1 mouse cellular context compared by ENCODE assay signal in the genomic region with DNA sequence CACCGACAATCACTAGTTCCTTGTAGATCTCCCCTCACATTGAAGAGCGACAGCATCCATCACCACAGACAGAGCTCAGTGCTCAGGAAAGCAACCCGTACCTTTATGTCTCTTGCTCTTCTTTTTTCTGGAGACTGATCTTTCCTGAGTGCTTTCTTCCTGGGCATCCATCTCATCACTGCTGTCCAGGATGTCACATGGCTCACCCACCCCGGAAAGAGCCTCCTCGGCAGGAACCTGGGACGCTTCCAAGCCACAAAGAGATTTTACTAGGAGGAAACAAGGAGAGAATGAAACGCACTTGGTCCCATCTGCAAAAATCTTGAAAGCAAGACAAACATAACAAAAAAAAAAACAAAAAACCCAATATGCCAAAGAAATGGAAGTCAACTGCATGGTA.
TF ChIP-seq lines count a peak whose summit lies in the region.

No protein-coding gene starts in this region.

TF ChIP-seq in CH12.LX, 34 proteins besides CTCF, POLR2A, EP300 and RAD21:
- no peak for TF ChIP-seq HCFC1 (IDR thresholded peaks at IDR 0.05; ENCODE audit: low read depth, low read length)
- no peak for TF ChIP-seq NRF1 (IDR thresholded peaks at IDR 0.05; ENCODE audit: low read depth, low read length)
- TF ChIP-seq NELFE (IDR thresholded peaks at IDR 0.05; ENCODE audit: low read depth, low read length) = no peak
- TF ChIP-seq USF1 (IDR thresholded peaks at IDR 0.05; ENCODE audit: low read depth, low read length) = no peak
- no peak for TF ChIP-seq USF2 (conservative IDR thresholded peaks at IDR 0.05; ENCODE audit: low read depth, low read length)
- no peak for TF ChIP-seq MAZ (IDR thresholded peaks at IDR 0.05; ENCODE audit: low read depth, low read length)
- no peak for TF ChIP-seq ELF1 (IDR thresholded peaks at IDR 0.05; ENCODE audit: low read depth, low read length)
- TF ChIP-seq GABPA (IDR thresholded peaks at IDR 0.05; ENCODE audit: insufficient replicate concordance, low read depth, low read length) = no peak
- TF ChIP-seq KAT2A (IDR thresholded peaks at IDR 0.05; ENCODE audit: insufficient replicate concordance, low read length) = no peak
- no peak for TF ChIP-seq PAX5 (IDR thresholded peaks at IDR 0.05; ENCODE audit: low read length)
- no peak for TF ChIP-seq MXI1 (IDR thresholded peaks at IDR 0.05; ENCODE audit: low read depth, low read length)
- TF ChIP-seq TBP (conservative IDR thresholded peaks at IDR 0.05; ENCODE audit: low read depth, low read length) = no peak
- no peak for TF ChIP-seq CHD1 (IDR thresholded peaks at IDR 0.05; ENCODE audit: low read depth, low read length)
- no peak for TF ChIP-seq ZC3H11A (IDR thresholded peaks at IDR 0.05; ENCODE audit: low read depth, low read length)
- no peak for TF ChIP-seq MAX (IDR thresholded peaks at IDR 0.05; ENCODE audit: low read length)
